Mouse (Mus musculus) heart, postnatal 14 days (tissue): ENCODE results near the gene Palm3. TPM values are rescaled to one million over a fixed set of nuclear protein-coding genes. Genes with fewer than 3 reads are reported as not detected.

Experiments used
- microRNA-seq, 2 experiments: library from miRNA; unstranded; fragments of <30 nt; microRNA quantifications; one replicate each; pipeline ENCODE4 v1.2.0; 2021 to 2022
- total RNA-seq, 2 experiments: library from RNA; stranded (reverse); gene quantifications; 2 replicates each; pipeline ENCODE4 v1.2.3; 2021

Palm3 gene
- total RNA-seq, 2 experiments from 2014 or later = 0.26 to 0.27 TPM

Small RNAs within 50 kb of the gene (microRNA-seq; reads per million reads assigned to microRNA genes)
- 3.4 to 6.5 reads per million in 2 experiments for gene Mir1199
- 6.0 to 6.2 reads per million in 2 experiments for gene Mir8111

Other genes starting within 250 kb of the Palm3 start
- gene Adgrl1, start 121.4 kb upstream of the Palm3 start, total RNA-seq = 10 to 100 TPM; 21.1 to 21.6 TPM
- under 1 TPM; 0.22 to 0.91 TPM for gene Gm10644, start 66.3 kb upstream of the Palm3 start, total RNA-seq
- gene Asf1b, start 66.0 kb upstream of the Palm3 start, total RNA-seq = 1 to 10 TPM; 2.8 to 4.4 TPM
- gene Prkaca, start 48.5 kb upstream of the Palm3 start, total RNA-seq = 100 to 1,000 TPM; 386 to 395 TPM
- gene Samd1, start 23.8 kb upstream of the Palm3 start, total RNA-seq = 10 to 100 TPM; 28.4 to 32.3 TPM
- gene 1700067K01Rik, start 20.0 kb upstream of the Palm3 start, total RNA-seq = under 1 TPM; 0.33 to 0.80 TPM
- 1 to 10 TPM; 1.8 to 2.3 TPM for gene 2210011C24Rik, start 9.3 kb upstream of the Palm3 start, total RNA-seq
- gene Il27ra, start 21.1 kb downstream of the Palm3 start, total RNA-seq = 1 to 10 TPM; 4.2 to 5.8 TPM
- not detected for gene Rln3, start 23.5 kb downstream of the Palm3 start, total RNA-seq
- gene Gm10643, start 43.7 kb downstream of the Palm3 start, total RNA-seq = 1 to 10 TPM; 2.6 to 3.3 TPM
- 10 to 100 TPM; 12.2 to 12.7 TPM for gene Rfx1, start 45.4 kb downstream of the Palm3 start, total RNA-seq
- 1 to 10 TPM; 9.7 to 9.8 TPM for gene Dcaf15, start 83.3 kb downstream of the Palm3 start, total RNA-seq
- gene Podnl1, start 104.5 kb downstream of the Palm3 start, total RNA-seq = under 1 TPM in 1 of 2 experiments, not detected in 1; 0.12 TPM
- gene Cc2d1a, start 126.5 kb downstream of the Palm3 start, total RNA-seq = 10 to 100 TPM; 12.8 to 13.5 TPM
- under 1 TPM; 0.33 to 0.37 TPM for gene 4930432K21Rik, start 126.6 kb downstream of the Palm3 start, total RNA-seq
- gene Nanos3, start 163.7 kb downstream of the Palm3 start, total RNA-seq = 1 to 10 TPM; 1.8 to 2.0 TPM
- 10 to 100 TPM in 1 of 2 experiments, 1 to 10 TPM in 1; 9.1 to 10.1 TPM for gene Zswim4, start 215.6 kb downstream of the Palm3 start, total RNA-seq
- gene D8Ertd738e, start 228.2 kb downstream of the Palm3 start, total RNA-seq = 100 to 1,000 TPM; 213 to 217 TPM
- 10 to 100 TPM in 1 of 2 experiments, 1 to 10 TPM in 1; 7.6 to 12.5 TPM for gene Mri1, start 235.9 kb downstream of the Palm3 start, total RNA-seq
- gene Ccdc130, start 248.9 kb downstream of the Palm3 start, total RNA-seq = 10 to 100 TPM in 1 of 2 experiments, 1 to 10 TPM in 1; 8.1 to 10.9 TPM